Mouse (Mus musculus): ENCODE measurements around the gene Gemin5. TPM values are rescaled to one million over a fixed set of nuclear protein-coding genes. Genes with fewer than 3 reads are reported as not detected.

The Gemin5 gene
- polyA plus RNA-seq, 1 experiment from 2014 or later: 20.3 TPM

- H3K27me3 ChIP-seq (ENCODE audit: control insufficient read depth, insufficient read depth, low read length): no peaks in the 10 kb centered on the region
- H3K4me1 ChIP-seq (ENCODE audit: control insufficient read depth, insufficient read depth, low read length): no peaks in the 10 kb centered on the region
- H3K36me3 ChIP-seq (ENCODE audit: control insufficient read depth, insufficient read depth, low read length): peaks cover 33% of the 10 kb centered on the region
- no peak overlapping the region for H3K4me3 ChIP-seq (ENCODE audit: low read depth, low read length)
- DNase-seq (ENCODE audit: low spot score, missing footprints) (no peak), ATAC-seq (ENCODE audit: low FRiP score) (no peak)
- no peak overlapping the region for H3K4me2 ChIP-seq
- H3K9me3 ChIP-seq (ENCODE audit: control insufficient read depth, low read length): no peaks in the 10 kb centered on the region
- no peak overlapping the region for H3K9ac ChIP-seq (ENCODE audit: low read length)
- 96% methylated on average over 5 of the region's 5 CpGs for WGBS
- H3K27ac ChIP-seq (ENCODE audit: low read depth, low read length): no peak overlapping the region
These were observed 22.1 kb downstream of the Gemin5 start for GRCm38 (mm10) chr11:58146241-58146640.

GRCm38 (mm10) chr11:58143704-58144426 lies 24.5 kb downstream of the Gemin5 start:
- 88% methylated on average over 9 of the region's 9 CpGs for WGBS
- Histone ChIP-seq H3K4me2 (no peak overlapping the region), H3K4me3 (ENCODE audit: low read depth, low read length) (no peak overlapping the region), H3K4me1 (ENCODE audit: control insufficient read depth, insufficient read depth, low read length) (no peaks in the 10 kb centered on the region), H3K9me3 (ENCODE audit: control insufficient read depth, low read length) (no peaks in the 10 kb centered on the region), H3K27me3 (ENCODE audit: control insufficient read depth, insufficient read depth, low read length) (no peaks in the 10 kb centered on the region), H3K27ac (ENCODE audit: low read depth, low read length) (no peak overlapping the region), H3K36me3 (ENCODE audit: control insufficient read depth, insufficient read depth, low read length) (peaks cover 26% of the 10 kb centered on the region), H3K9ac (ENCODE audit: low read length) (no peak overlapping the region)
- no peak for ATAC-seq (ENCODE audit: low FRiP score)
- DNase-seq (ENCODE audit: low spot score, missing footprints): no peak

- DNase-seq (ENCODE audit: low spot score, missing footprints) (no peak), ATAC-seq (ENCODE audit: low FRiP score) (no peak)
- H3K9me3 ChIP-seq (ENCODE audit: control insufficient read depth, low read length): no peaks in the 10 kb centered on the region
- H3K4me3 ChIP-seq (ENCODE audit: low read depth, low read length): no peak overlapping the region
- no peak overlapping the region for H3K9ac ChIP-seq (ENCODE audit: low read length)
- H3K4me2 ChIP-seq: no peak overlapping the region
- no peak overlapping the region for H3K27ac ChIP-seq (ENCODE audit: low read depth, low read length)
- H3K27me3 ChIP-seq (ENCODE audit: control insufficient read depth, insufficient read depth, low read length): no peaks in the 10 kb centered on the region
- H3K36me3 ChIP-seq (ENCODE audit: control insufficient read depth, insufficient read depth, low read length): peaks cover 22% of the 10 kb centered on the region; the same call in 1 of the 2 replicates
- 89% methylated on average over 3 of the region's 3 CpGs for WGBS
- peaks cover 2% of the 10 kb centered on the region; the same call in 1 of the 2 replicates for H3K4me1 ChIP-seq (ENCODE audit: control insufficient read depth, insufficient read depth, low read length)
These were observed 28.9 kb downstream of the Gemin5 start for GRCm38 (mm10) chr11:58139466-58139865.

GRCm38 (mm10) chr11:58138821-58139220 lies 29.5 kb downstream of the Gemin5 start:
- Histone ChIP-seq H3K4me2 (no peak overlapping the region), H3K27me3 (ENCODE audit: control insufficient read depth, insufficient read depth, low read length) (no peaks in the 10 kb centered on the region), H3K4me3 (ENCODE audit: low read depth, low read length) (no peak overlapping the region), H3K36me3 (ENCODE audit: control insufficient read depth, insufficient read depth, low read length) (peaks cover 21% of the 10 kb centered on the region; the same call in 1 of the 2 replicates), H3K9me3 (ENCODE audit: control insufficient read depth, low read length) (no peaks in the 10 kb centered on the region), H3K4me1 (ENCODE audit: control insufficient read depth, insufficient read depth, low read length) (peaks cover 2% of the 10 kb centered on the region; the same call in 1 of the 2 replicates), H3K9ac (ENCODE audit: low read length) (no peak overlapping the region), H3K27ac (ENCODE audit: low read depth, low read length) (no peak overlapping the region)
- WGBS: 65% methylated on average over 11 of the region's 11 CpGs
- ATAC-seq (ENCODE audit: low FRiP score) (no peak), DNase-seq (ENCODE audit: low spot score, missing footprints) (no peak)

GRCm38 (mm10) chr11:58136677-58137076 lies 31.7 kb downstream of the Gemin5 start:
- peaks cover 2% of the 10 kb centered on the region; the same call in 1 of the 2 replicates for H3K4me1 ChIP-seq (ENCODE audit: control insufficient read depth, insufficient read depth, low read length)
- 91% methylated on average over 6 of the region's 6 CpGs for WGBS
- peaks cover 19% of the 10 kb centered on the region; the same call in 1 of the 2 replicates for H3K36me3 ChIP-seq (ENCODE audit: control insufficient read depth, insufficient read depth, low read length)
- no peak for DNase-seq (ENCODE audit: low spot score, missing footprints)
- no peaks in the 10 kb centered on the region for H3K27me3 ChIP-seq (ENCODE audit: control insufficient read depth, insufficient read depth, low read length)
- H3K4me3 ChIP-seq (ENCODE audit: low read depth, low read length): no peak overlapping the region
- no peaks in the 10 kb centered on the region for H3K9me3 ChIP-seq (ENCODE audit: control insufficient read depth, low read length)
- no peak overlapping the region for H3K27ac ChIP-seq (ENCODE audit: low read depth, low read length)
- no peak overlapping the region for H3K4me2 ChIP-seq
- no peak overlapping the region for H3K9ac ChIP-seq (ENCODE audit: low read length)
- ATAC-seq (ENCODE audit: low FRiP score): no peak

- Histone ChIP-seq H3K27me3 (ENCODE audit: control insufficient read depth, insufficient read depth, low read length) (no peaks in the 10 kb centered on the region), H3K36me3 (ENCODE audit: control insufficient read depth, insufficient read depth, low read length) (peaks cover 14% of the 10 kb centered on the region; the same call in 1 of the 2 replicates), H3K4me1 (ENCODE audit: control insufficient read depth, insufficient read depth, low read length) (peaks cover 2% of the 10 kb centered on the region; the same call in 1 of the 2 replicates), H3K9ac (ENCODE audit: low read length) (no peak overlapping the region), H3K4me2 (no peak overlapping the region), H3K27ac (ENCODE audit: low read depth, low read length) (no peak overlapping the region), H3K4me3 (ENCODE audit: low read depth, low read length) (no peak overlapping the region), H3K9me3 (ENCODE audit: control insufficient read depth, low read length) (no peaks in the 10 kb centered on the region)
- DNase-seq (ENCODE audit: low spot score, missing footprints) (no peak), ATAC-seq (ENCODE audit: low FRiP score) (no peak)
These were observed 33.0 kb downstream of the Gemin5 start for GRCm38 (mm10) chr11:58135296-58135695.

- DNase-seq (ENCODE audit: low spot score, missing footprints): no peak
- H3K4me3 ChIP-seq (ENCODE audit: low read depth, low read length): no peak overlapping the region
- no peak overlapping the region for H3K27ac ChIP-seq (ENCODE audit: low read depth, low read length)
- no peak overlapping the region for H3K4me2 ChIP-seq
- peaks cover 2% of the 10 kb centered on the region; the same call in 1 of the 2 replicates for H3K4me1 ChIP-seq (ENCODE audit: control insufficient read depth, insufficient read depth, low read length)
- peaks cover 14% of the 10 kb centered on the region; the same call in 1 of the 2 replicates for H3K36me3 ChIP-seq (ENCODE audit: control insufficient read depth, insufficient read depth, low read length)
- no peaks in the 10 kb centered on the region for H3K27me3 ChIP-seq (ENCODE audit: control insufficient read depth, insufficient read depth, low read length)
- ATAC-seq (ENCODE audit: low FRiP score): no peak
- no peaks in the 10 kb centered on the region for H3K9me3 ChIP-seq (ENCODE audit: control insufficient read depth, low read length)
- no peak overlapping the region for H3K9ac ChIP-seq (ENCODE audit: low read length)
These were observed 33.5 kb downstream of the Gemin5 start for GRCm38 (mm10) chr11:58134869-58135268.

GRCm38 (mm10) chr11:58132026-58132425 lies 36.3 kb downstream of the Gemin5 start:
- WGBS: 98% methylated on average over 3 of the region's 3 CpGs
- Histone ChIP-seq H3K4me3 (ENCODE audit: low read depth, low read length) (no peak overlapping the region), H3K27ac (ENCODE audit: low read depth, low read length) (no peak overlapping the region), H3K9ac (ENCODE audit: low read length) (no peak overlapping the region), H3K36me3 (ENCODE audit: control insufficient read depth, insufficient read depth, low read length) (peaks cover 18% of the 10 kb centered on the region), H3K27me3 (ENCODE audit: control insufficient read depth, insufficient read depth, low read length) (no peaks in the 10 kb centered on the region), H3K4me1 (ENCODE audit: control insufficient read depth, insufficient read depth, low read length) (no peaks in the 10 kb centered on the region), H3K9me3 (ENCODE audit: control insufficient read depth, low read length) (no peaks in the 10 kb centered on the region), H3K4me2 (no peak overlapping the region)
- ATAC-seq (ENCODE audit: low FRiP score) (no peak), DNase-seq (ENCODE audit: low spot score, missing footprints) (no peak)

GRCm38 (mm10) chr11:58129302-58129843 lies 39.0 kb downstream of the Gemin5 start:
- Histone ChIP-seq H3K27me3 (ENCODE audit: control insufficient read depth, insufficient read depth, low read length) (no peaks in the 10 kb centered on the region), H3K4me2 (no peak overlapping the region), H3K4me3 (ENCODE audit: low read depth, low read length) (no peak overlapping the region), H3K27ac (ENCODE audit: low read depth, low read length) (no peak overlapping the region), H3K9me3 (ENCODE audit: control insufficient read depth, low read length) (no peaks in the 10 kb centered on the region), H3K9ac (ENCODE audit: low read length) (no peak overlapping the region), H3K4me1 (ENCODE audit: control insufficient read depth, insufficient read depth, low read length) (no peaks in the 10 kb centered on the region), H3K36me3 (ENCODE audit: control insufficient read depth, insufficient read depth, low read length) (peaks cover 10% of the 10 kb centered on the region)
- DNase-seq (ENCODE audit: low spot score, missing footprints) (no peak), ATAC-seq (ENCODE audit: low FRiP score) (no peak)
- WGBS: 90% methylated on average over 6 of the region's 6 CpGs
